13 mouse cellular contexts compared by ENCODE assay signal in the genomic region with DNA sequence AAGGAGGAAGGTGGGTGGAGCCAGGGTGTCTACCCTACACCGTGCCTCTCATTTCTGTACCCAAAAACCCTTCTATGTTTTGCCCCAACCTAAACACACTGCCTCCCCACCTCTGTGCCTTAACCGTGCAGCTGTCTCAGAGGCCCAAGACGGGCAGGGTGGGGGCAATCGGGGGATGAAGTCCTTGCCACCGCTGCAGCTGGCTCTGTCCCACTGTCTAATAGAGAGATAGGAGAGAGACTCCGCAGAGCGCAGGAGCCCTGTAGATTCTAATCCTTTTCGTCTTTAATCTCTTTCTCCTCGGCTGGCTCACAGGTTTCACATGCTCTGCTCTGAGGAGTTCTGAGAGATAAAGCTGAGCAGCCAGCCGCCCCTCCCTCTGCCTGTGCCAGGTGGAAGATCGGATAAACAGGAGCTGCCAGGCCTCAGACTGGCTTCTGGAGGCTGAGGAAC. TPM values are rescaled to one million over a fixed set of nuclear protein-coding genes. Genes with fewer than 3 reads are reported as not detected.
DNase-seq lines count a peak whose midpoint lies in the region; ATAC-seq lines count a peak whose summit lies in the region.
"Had no signal": no experiment of that assay in that cellular context is flagged by ENCODE, and none has a peak within 500 bp of the region (broad histone marks: within the 10 kb centered on the region; RNA-seq: fewer than 3 reads in every experiment).

No protein-coding gene starts in this region.

- H3K9me3 ChIP-seq in hindbrain, embryonic 15.5 days, result no peaks in the 10 kb centered on the region
- no peaks in the 10 kb centered on the region for H3K9me3 ChIP-seq in midbrain, embryonic 10.5 days (replicated peaks)
- H3K9me3 ChIP-seq: embryonic facial prominence, embryonic 13.5 days; limb, embryonic 15.5 days had no signal

- H3K27me3 ChIP-seq in hindbrain, embryonic 15.5 days, result no peaks in the 10 kb centered on the region
- peaks cover 19% of the 10 kb centered on the region for H3K27me3 ChIP-seq in midbrain, embryonic 10.5 days (ENCODE audit: low read depth, poor library complexity, severe bottlenecking)

- peak; percentile 43 for DNase-seq in retina, adult 2 months (ENCODE audit: low read depth, low spot score)
- no peak for DNase-seq in retina, embryonic 14.5 days (ENCODE audit: low spot score)
- DNase-seq in midbrain, embryonic 10.5 days (ENCODE audit: low spot score), result no peak
- no peak for DNase-seq in gastrocnemius, postnatal 4 days (ENCODE audit: low spot score in 2 of 2)
- no peak for DNase-seq in gastrocnemius, adult 8-10 months (ENCODE audit: low spot score in 2 of 2)
- no peak for DNase-seq in urinary bladder, postnatal 14 days (ENCODE audit: low spot score)
- DNase-seq: cerebellum, adult 2 months; gastrocnemius, adult 2 months; kidney, adult 11 months; thymus, adult 2 months had no signal

- peaks cover 34% of the 10 kb centered on the region for H3K4me1 ChIP-seq in hindbrain, embryonic 15.5 days (replicated peaks)
- peaks cover 49% of the 10 kb centered on the region for H3K4me1 ChIP-seq in midbrain, embryonic 10.5 days

- no peak overlapping the region for H3K4me2 ChIP-seq in hindbrain, embryonic 15.5 days
- H3K4me2 ChIP-seq: embryonic facial prominence, embryonic 13.5 days; limb, embryonic 15.5 days had no signal

- peak; percentile 32; the same call in 1 of the 2 replicates for ATAC-seq in hindbrain, embryonic 15.5 days (ENCODE audit: low FRiP score, low read depth)

- 39% methylated on average over 11 of the region's 11 CpGs for WGBS in hindbrain, embryonic 15.5 days
- 28% methylated on average over 11 of the region's 11 CpGs for WGBS in midbrain, embryonic 10.5 days

- H3K36me3 ChIP-seq in hindbrain, embryonic 15.5 days, result no peaks in the 10 kb centered on the region
- no peaks in the 10 kb centered on the region for H3K36me3 ChIP-seq in midbrain, embryonic 10.5 days
- H3K36me3 ChIP-seq: embryonic facial prominence, embryonic 13.5 days; limb, embryonic 15.5 days had no signal

- no peak overlapping the region for H3K9ac ChIP-seq in hindbrain, embryonic 15.5 days
- H3K9ac ChIP-seq: embryonic facial prominence, embryonic 13.5 days; limb, embryonic 15.5 days had no signal

- H3K27ac ChIP-seq in hindbrain, embryonic 15.5 days (replicated peaks), result peak overlapping the region; percentile 54
- H3K27ac ChIP-seq in midbrain, embryonic 10.5 days (replicated peaks), result peak overlapping the region; percentile 72
- H3K27ac ChIP-seq: embryonic facial prominence, embryonic 13.5 days; gastrocnemius, adult 2 months; limb, embryonic 15.5 days had no signal

- no peak overlapping the region for H3K4me3 ChIP-seq in hindbrain, embryonic 15.5 days
- no peak overlapping the region for H3K4me3 ChIP-seq in midbrain, embryonic 10.5 days
- H3K4me3 ChIP-seq: embryonic facial prominence, embryonic 13.5 days; gastrocnemius, adult 2 months; limb, embryonic 15.5 days had no signal

RNA-seq across cellular contexts. Expression of gene Ubiad1, which starts 27.5 kb away (rescaled TPM):
- polyA plus RNA-seq in hindbrain, embryonic 15.5 days (2015; fragmentation: Nextera tagmentation; extraction: Ambion mirVana), result 18.4 and 20.2 TPM in 2 replicates
- 26.2 and 28.3 TPM in 2 replicates for polyA plus RNA-seq in midbrain, embryonic 10.5 days (2016; fragmentation: Nextera tagmentation; extraction: Ambion mirVana)
- 10 to 100 TPM in 1 of 2 experiments, 1 to 10 TPM in 1; 9.7 to 11.0 TPM for total RNA-seq in gastrocnemius, postnatal 4 days (2021)
- total RNA-seq in gastrocnemius, adult 8-10 months (2022), result 10 to 100 TPM in 1 of 4 experiments, 1 to 10 TPM in 3; 8.4 to 17.1 (median 9.5) TPM

RNA-seq across cellular contexts. Expression of gene Mtor, which starts 31.3 kb away (rescaled TPM):
- 22.7 and 22.8 TPM in 2 replicates for polyA plus RNA-seq in hindbrain, embryonic 15.5 days (2015; fragmentation: Nextera tagmentation; extraction: Ambion mirVana)
- 20.8 and 25.6 TPM in 2 replicates for polyA plus RNA-seq in midbrain, embryonic 10.5 days (2016; fragmentation: Nextera tagmentation; extraction: Ambion mirVana)
- total RNA-seq in gastrocnemius, postnatal 4 days (2021), result 10 to 100 TPM; 39.3 to 42.0 TPM
- total RNA-seq in gastrocnemius, adult 8-10 months (2022), result 10 to 100 TPM; 32.2 to 37.8 (median 34.9) TPM
